Mouse (Mus musculus) embryonic facial prominence, embryonic 10.5 days (tissue): ENCODE measurements around the gene Plcd1. TPM values are rescaled to one million over a fixed set of nuclear protein-coding genes. Genes with fewer than 3 reads are reported as not detected.

Experiments
- DNase-seq: peaks from one replicate; pipeline ENCODE4 v3.0.0-alpha.2; 2017; ENCODE audit warnings: low spot score
- H3K27ac ChIP-seq: fragments of 300-500 bp; sonication (generic); replicated peaks from 2 replicates; pipeline ENCODE4 v1.5.1; 2016; ENCODE audit warnings: mild to moderate bottlenecking
- H3K27me3 ChIP-seq: fragments of 300-500 bp; sonication (generic); replicated peaks from 2 replicates; pipeline ENCODE4 v1.6.1; 2016; ENCODE audit warnings: low read depth, mild to moderate bottlenecking; ENCODE audit not compliant: poor library complexity, severe bottlenecking
- H3K36me3 ChIP-seq: fragments of 300-500 bp; sonication (generic); replicated peaks from 2 replicates; pipeline ENCODE4 v1.6.1; 2016; ENCODE audit warnings: mild to moderate bottlenecking, moderate library complexity
- H3K4me1 ChIP-seq: fragments of 300-500 bp; sonication (generic); 2 replicates; pipeline ENCODE4 v1.6.1; 2016
- H3K4me3 ChIP-seq: fragments of 300-500 bp; sonication (generic); 2 replicates; pipeline ENCODE4 v1.5.1; 2016; ENCODE audit warnings: mild to moderate bottlenecking, moderate library complexity
- H3K9me3 ChIP-seq: fragments of 300-500 bp; sonication (generic); 2 replicates; pipeline ENCODE4 v1.6.1; 2016; ENCODE audit warnings: mild to moderate bottlenecking
- WGBS: fragments of 180-500 bp; shearing (Covaris S2); methylation state at CpG from one replicate; pipeline ENCODE4 v1.1.7; 2016; 5-methylcytosine and 5-hydroxymethylcytosine counted together
- polyA plus RNA-seq: library from polyadenylated mRNA; unstranded; fragments of >200 nt; fragmentation: Nextera tagmentation; extraction: Ambion mirVana; gene quantifications from 2 replicates; pipeline ENCODE4 v1.2.1, GENCODE M21; 2016

Plcd1 gene
- polyA plus RNA-seq, 1 experiment from 2014 or later = 21.2 TPM

- Histone ChIP-seq H3K4me1 (peaks cover 40% of the 10 kb centered on the region), H3K27me3 (no peaks in the 10 kb centered on the region), H3K27ac (no peak overlapping the region), H3K36me3 (peaks cover 63% of the 10 kb centered on the region), H3K4me3 (no peak overlapping the region), H3K9me3 (no peaks in the 10 kb centered on the region)
- 74% methylated on average over 7 of the region's 7 CpGs for WGBS
- no peak for DNase-seq
These were observed 57.5 kb downstream of the Plcd1 start for GRCm38 (mm10) chr9:119035836-119036235.

GRCm38 (mm10) chr9:119034676-119035665 lies 58.3 kb downstream of the Plcd1 start:
- peaks cover 57% of the 10 kb centered on the region for H3K36me3 ChIP-seq
- no peak overlapping the region for H3K4me3 ChIP-seq
- WGBS = 73% methylated on average over 29 of the region's 29 CpGs
- no peak for DNase-seq
- no peaks in the 10 kb centered on the region for H3K9me3 ChIP-seq
- H3K27me3 ChIP-seq = no peaks in the 10 kb centered on the region
- peak overlapping the region; percentile 54 for H3K27ac ChIP-seq
- H3K4me1 ChIP-seq = peaks cover 40% of the 10 kb centered on the region

- 76% methylated on average over 8 of the region's 8 CpGs for WGBS
These were observed 59.2 kb downstream of the Plcd1 start for GRCm38 (mm10) chr9:119034069-119034468.

GRCm38 (mm10) chr9:119033111-119033921 lies 60.0 kb downstream of the Plcd1 start:
- Histone ChIP-seq H3K4me1 (peaks cover 40% of the 10 kb centered on the region), H3K4me3 (no peak overlapping the region), H3K9me3 (no peaks in the 10 kb centered on the region), H3K36me3 (peaks cover 50% of the 10 kb centered on the region), H3K27me3 (no peaks in the 10 kb centered on the region), H3K27ac (peak overlapping the region; percentile 72)
- DNase-seq = peak; percentile 40
- 79% methylated on average over 19 of the region's 19 CpGs for WGBS

More at GRCm38 (mm10) chr9:119034069-119034468, 59.2 kb downstream of the Plcd1 start:
- H3K4me1 ChIP-seq = peaks cover 40% of the 10 kb centered on the region
- DNase-seq = no peak
- no peak overlapping the region for H3K4me3 ChIP-seq
- H3K9me3 ChIP-seq = no peaks in the 10 kb centered on the region
- H3K27ac ChIP-seq = peak overlapping the region; percentile 54
- H3K36me3 ChIP-seq = peaks cover 54% of the 10 kb centered on the region
- H3K27me3 ChIP-seq = no peaks in the 10 kb centered on the region

GRCm38 (mm10) chr9:119032538-119032937 lies 60.8 kb downstream of the Plcd1 start:
- Histone ChIP-seq H3K27me3 (no peaks in the 10 kb centered on the region), H3K4me3 (no peak overlapping the region), H3K9me3 (no peaks in the 10 kb centered on the region), H3K27ac (peak overlapping the region; percentile 72), H3K4me1 (peaks cover 40% of the 10 kb centered on the region), H3K36me3 (peaks cover 49% of the 10 kb centered on the region)
- no peak for DNase-seq
- 54% methylated on average over 9 of the region's 9 CpGs for WGBS

GRCm38 (mm10) chr9:119031772-119032171 lies 61.5 kb downstream of the Plcd1 start:
- Histone ChIP-seq H3K36me3 (peaks cover 43% of the 10 kb centered on the region), H3K27ac (peak overlapping the region; percentile 72; the same call in 1 of the 2 replicates), H3K4me3 (no peak overlapping the region), H3K9me3 (no peaks in the 10 kb centered on the region), H3K4me1 (peaks cover 40% of the 10 kb centered on the region), H3K27me3 (no peaks in the 10 kb centered on the region)
- WGBS = 83% methylated on average over 14 of the region's 14 CpGs
- DNase-seq = no peak

- Histone ChIP-seq H3K27ac (no peak overlapping the region), H3K27me3 (no peaks in the 10 kb centered on the region)
- 86% methylated on average over 4 of the region's 4 CpGs for WGBS
These were observed 62.3 kb downstream of the Plcd1 start for GRCm38 (mm10) chr9:119031038-119031437.

GRCm38 (mm10) chr9:119029568-119029967 lies 63.7 kb downstream of the Plcd1 start:
- 53% methylated on average over 7 of the region's 7 CpGs for WGBS

More at GRCm38 (mm10) chr9:119031038-119031437, 62.3 kb downstream of the Plcd1 start:
- Histone ChIP-seq H3K9me3 (no peaks in the 10 kb centered on the region), H3K4me3 (no peak overlapping the region), H3K36me3 (peaks cover 37% of the 10 kb centered on the region; the same call in 1 of the 2 replicates), H3K4me1 (peaks cover 40% of the 10 kb centered on the region)
- no peak for DNase-seq

GRCm38 (mm10) chr9:119028226-119029195 lies 64.8 kb downstream of the Plcd1 start:
- Histone ChIP-seq H3K27me3 (no peaks in the 10 kb centered on the region), H3K27ac (no peak overlapping the region), H3K4me1 (peaks cover 29% of the 10 kb centered on the region), H3K4me3 (no peak overlapping the region), H3K36me3 (peaks cover 19% of the 10 kb centered on the region; the same call in 1 of the 2 replicates), H3K9me3 (no peaks in the 10 kb centered on the region)
- WGBS = 93% methylated on average over 27 of the region's 27 CpGs
- no peak for DNase-seq

More at GRCm38 (mm10) chr9:119029568-119029967, 63.7 kb downstream of the Plcd1 start:
- no peak overlapping the region for H3K4me3 ChIP-seq
- no peaks in the 10 kb centered on the region for H3K9me3 ChIP-seq
- no peaks in the 10 kb centered on the region for H3K27me3 ChIP-seq
- no peak overlapping the region for H3K27ac ChIP-seq
- H3K4me1 ChIP-seq = peaks cover 36% of the 10 kb centered on the region
- H3K36me3 ChIP-seq = peaks cover 25% of the 10 kb centered on the region; the same call in 1 of the 2 replicates
- peak; percentile 76 for DNase-seq

GRCm38 (mm10) chr9:119027337-119027736 lies 66.0 kb downstream of the Plcd1 start:
- H3K27ac ChIP-seq = no peak overlapping the region
- H3K27me3 ChIP-seq = no peaks in the 10 kb centered on the region
- no peak overlapping the region for H3K4me3 ChIP-seq
- peaks cover 22% of the 10 kb centered on the region; the same call in 1 of the 2 replicates for H3K36me3 ChIP-seq
- 91% methylated on average over 7 of the region's 7 CpGs for WGBS
- no peak for DNase-seq
- no peaks in the 10 kb centered on the region for H3K9me3 ChIP-seq
- H3K4me1 ChIP-seq = peaks cover 17% of the 10 kb centered on the region

GRCm38 (mm10) chr9:119025832-119026331 lies 67.4 kb downstream of the Plcd1 start:
- no peak for DNase-seq
- H3K36me3 ChIP-seq = peaks cover 17% of the 10 kb centered on the region; the same call in 1 of the 2 replicates
- no peaks in the 10 kb centered on the region for H3K9me3 ChIP-seq
- no peak overlapping the region for H3K4me3 ChIP-seq
- H3K4me1 ChIP-seq = peaks cover 17% of the 10 kb centered on the region
- H3K27me3 ChIP-seq = no peaks in the 10 kb centered on the region
- H3K27ac ChIP-seq = no peak overlapping the region
- 90% methylated on average over 7 of the region's 7 CpGs for WGBS
